Mouse (Mus musculus) lung, embryonic 15.5 days (tissue): ENCODE measurements around the gene Gnat1. TPM values are rescaled to one million over a fixed set of nuclear protein-coding genes. Genes with fewer than 3 reads are reported as not detected.

Experiments used
- ATAC-seq: fragments of 200-750 bp; cut with Nextera tagmentation; 2 replicates; pipeline ENCODE4 v1.8.0; 2017; ENCODE audit warnings: moderate number of reproducible peaks, borderline replicate concordance; ENCODE audit not compliant: low FRiP score, low TSS enrichment; ENCODE audit errors: extremely low read depth
- H3K27ac ChIP-seq: fragments of 300-500 bp; sonication (generic); 2 replicates; pipeline ENCODE4 v1.5.1; 2015; ENCODE audit warnings: moderate library complexity, mild to moderate bottlenecking, inconsistent platforms
- H3K27me3 ChIP-seq: fragments of 300-500 bp; sonication (generic); 2 replicates; pipeline ENCODE4 v1.6.1; 2015; ENCODE audit warnings: inconsistent platforms
- H3K36me3 ChIP-seq: fragments of 300-500 bp; sonication (generic); 2 replicates; pipeline ENCODE4 v1.6.1; 2015; ENCODE audit warnings: inconsistent platforms
- H3K4me1 ChIP-seq: fragments of 300-500 bp; sonication (generic); 2 replicates; pipeline ENCODE4 v1.6.1; 2015; ENCODE audit warnings: inconsistent platforms
- H3K4me2 ChIP-seq: fragments of 300-500 bp; sonication (generic); 2 replicates; pipeline ENCODE4 v1.6.1; 2015; ENCODE audit warnings: inconsistent platforms, mild to moderate bottlenecking, moderate library complexity
- H3K4me3 ChIP-seq: fragments of 300-500 bp; sonication (generic); 2 replicates; pipeline ENCODE4 v1.5.1; 2015; ENCODE audit warnings: mild to moderate bottlenecking, inconsistent platforms
- H3K9ac ChIP-seq: fragments of 300-500 bp; sonication (generic); 2 replicates; pipeline ENCODE4 v1.6.1; 2015; ENCODE audit warnings: inconsistent platforms
- H3K9me3 ChIP-seq: fragments of 300-500 bp; sonication (generic); 2 replicates; pipeline ENCODE4 v1.6.1; 2016; ENCODE audit warnings: inconsistent platforms
- WGBS: fragments of 180-500 bp; shearing (Covaris S2); methylation state at CpG from one replicate; pipeline ENCODE4 v1.1.7; 2015; 5-methylcytosine and 5-hydroxymethylcytosine counted together
- polyA plus RNA-seq: library from polyadenylated mRNA; unstranded; fragments of >200 nt; fragmentation: Nextera tagmentation; extraction: Ambion mirVana; gene quantifications from 2 replicates; pipeline ENCODE4 v1.2.1, GENCODE M21; 2015

The Gnat1 gene
- polyA plus RNA-seq, 1 experiment from 2014 or later, result 0.54 TPM

DNA sequence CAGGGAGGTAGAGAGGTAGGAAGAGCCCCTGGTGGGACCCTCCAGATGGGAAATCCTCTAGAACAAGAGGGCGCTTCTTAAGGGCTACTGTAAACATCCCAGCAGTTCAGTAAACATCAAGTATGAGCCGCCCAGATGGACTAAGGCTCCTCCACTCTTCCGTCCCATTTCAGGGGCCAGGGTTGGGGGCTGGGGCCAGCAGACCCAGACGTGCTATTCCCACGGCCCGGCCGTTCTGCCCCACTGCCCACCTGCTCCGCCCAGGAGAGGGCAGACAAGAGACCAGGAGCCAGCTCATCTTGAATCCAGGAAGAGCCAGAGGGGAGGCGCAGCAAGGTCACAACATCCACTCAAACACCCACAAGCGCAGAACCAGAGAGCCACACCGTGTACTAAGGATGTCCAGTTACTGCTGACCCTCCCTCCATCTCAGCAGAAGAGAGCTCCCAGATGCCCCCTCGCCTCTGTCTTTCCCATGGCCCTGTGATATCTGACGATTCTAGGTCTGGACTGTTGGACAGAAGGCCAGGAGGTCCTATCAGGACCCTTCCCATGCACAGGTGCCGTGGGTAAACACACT lies 19.2 kb upstream of the Gnat1 start:
- WGBS, result 11% methylated on average over 14 of the region's 14 CpGs
- H3K4me3 ChIP-seq, result no peak overlapping the region
- no peaks in the 10 kb centered on the region for H3K9me3 ChIP-seq
- H3K4me1 ChIP-seq, result peaks cover 93% of the 10 kb centered on the region
- H3K36me3 ChIP-seq, result no peaks in the 10 kb centered on the region; the same call in 1 of the 2 replicates
- ATAC-seq, result peak; percentile 35; the same call in 1 of the 2 replicates
- H3K9ac ChIP-seq, result peak overlapping the region; percentile 5; the same call in 1 of the 2 replicates
- no peaks in the 10 kb centered on the region for H3K27me3 ChIP-seq
- peak overlapping the region; percentile 31 for H3K4me2 ChIP-seq
- H3K27ac ChIP-seq, result peak overlapping the region; percentile 70

DNA sequence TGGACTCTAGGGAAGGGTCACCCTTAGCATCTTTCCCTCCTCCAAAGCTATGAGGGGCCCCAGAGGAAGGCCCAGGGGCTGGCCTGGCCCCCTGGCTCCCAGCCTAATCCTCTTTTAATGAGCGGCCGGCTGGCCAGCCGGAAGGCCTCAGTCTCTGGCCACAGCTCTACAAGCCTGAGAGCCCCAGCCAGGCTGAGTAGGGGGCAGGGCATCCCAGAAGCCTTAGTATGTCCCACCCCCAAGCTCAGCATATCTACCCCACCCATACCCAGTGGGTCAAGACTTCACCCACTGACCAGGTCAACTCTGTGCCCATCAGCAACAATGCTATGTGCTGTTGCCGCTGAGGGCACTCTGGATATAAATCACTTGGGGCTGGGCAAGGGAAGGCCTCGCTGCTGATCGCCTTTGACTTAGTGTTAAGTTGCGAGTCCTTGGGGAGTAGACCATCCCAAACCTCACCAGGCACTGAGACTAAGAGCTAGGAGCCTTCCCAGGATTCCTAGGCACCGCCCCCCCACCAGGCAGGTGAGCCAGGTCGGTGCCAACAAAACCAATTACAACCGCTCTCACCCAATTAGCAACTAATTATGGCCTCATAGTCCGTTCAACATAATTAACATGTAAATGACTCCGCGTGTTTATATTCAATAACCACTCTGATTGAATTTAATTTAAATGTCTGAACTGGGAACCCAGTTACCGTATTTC lies 18.5 kb upstream of the Gnat1 start:
- no peak overlapping the region for H3K9ac ChIP-seq

GRCm38 (mm10) chr9:107696845-107697610 lies 17.5 kb upstream of the Gnat1 start:
- Histone ChIP-seq H3K9me3 (no peaks in the 10 kb centered on the region), H3K36me3 (peaks cover 4% of the 10 kb centered on the region), H3K27ac (peak overlapping the region; percentile 70), H3K4me1 (peaks cover 83% of the 10 kb centered on the region), H3K4me3 (no peak overlapping the region), H3K9ac (no peak overlapping the region), H3K27me3 (no peaks in the 10 kb centered on the region), H3K4me2 (peak overlapping the region; percentile 16)
- no peak for ATAC-seq
- WGBS, result 51% methylated on average over 9 of the region's 9 CpGs

More for the DNA sequence above, 18.5 kb upstream of the Gnat1 start:
- peaks cover 92% of the 10 kb centered on the region for H3K4me1 ChIP-seq
- peak; percentile 33 for ATAC-seq
- 21% methylated on average over 14 of the region's 14 CpGs for WGBS
- no peaks in the 10 kb centered on the region; the same call in 1 of the 2 replicates for H3K36me3 ChIP-seq
- peak overlapping the region; percentile 31; the same call in 1 of the 2 replicates for H3K4me2 ChIP-seq
- H3K9me3 ChIP-seq, result no peaks in the 10 kb centered on the region
- H3K4me3 ChIP-seq, result no peak overlapping the region
- no peaks in the 10 kb centered on the region for H3K27me3 ChIP-seq
- peak overlapping the region; percentile 70 for H3K27ac ChIP-seq

DNA sequence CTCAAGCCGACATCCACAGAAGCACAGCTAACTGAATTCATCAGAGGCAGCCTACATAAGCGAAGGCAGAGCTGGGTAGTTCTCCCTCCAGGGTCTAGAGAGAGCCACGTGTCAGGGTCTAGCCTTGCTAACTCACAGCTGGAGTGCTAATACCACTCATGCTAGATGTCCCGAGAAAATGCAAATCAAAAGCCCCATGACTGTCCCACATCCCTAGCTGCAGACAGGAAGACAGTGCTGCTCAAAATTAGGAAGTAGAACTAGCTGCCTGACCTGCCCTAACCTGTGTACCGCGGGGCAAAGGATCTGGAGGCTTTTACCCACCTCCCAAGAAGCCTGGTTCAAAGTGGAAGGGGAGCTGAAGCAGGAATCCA lies 16.6 kb upstream of the Gnat1 start:
- Histone ChIP-seq H3K4me1 (peaks cover 75% of the 10 kb centered on the region), H3K27me3 (no peaks in the 10 kb centered on the region), H3K36me3 (peaks cover 14% of the 10 kb centered on the region), H3K9me3 (no peaks in the 10 kb centered on the region), H3K27ac (peak overlapping the region; percentile 70), H3K4me3 (no peak overlapping the region), H3K9ac (no peak overlapping the region), H3K4me2 (no peak overlapping the region)
- WGBS, result 43% methylated on average over 6 of the region's 6 CpGs
- ATAC-seq, result no peak

- Histone ChIP-seq H3K9me3 (no peaks in the 10 kb centered on the region), H3K27me3 (no peaks in the 10 kb centered on the region), H3K36me3 (peaks cover 19% of the 10 kb centered on the region), H3K9ac (no peak overlapping the region), H3K4me3 (no peak overlapping the region), H3K4me1 (peaks cover 69% of the 10 kb centered on the region), H3K4me2 (no peak overlapping the region), H3K27ac (peak overlapping the region; percentile 70; the same call in 1 of the 2 replicates)
- 75% methylated on average over 12 of the region's 12 CpGs for WGBS
- ATAC-seq, result no peak
Measured at GRCm38 (mm10) chr9:107695441-107696105, 16.1 kb upstream of the Gnat1 start.

DNA sequence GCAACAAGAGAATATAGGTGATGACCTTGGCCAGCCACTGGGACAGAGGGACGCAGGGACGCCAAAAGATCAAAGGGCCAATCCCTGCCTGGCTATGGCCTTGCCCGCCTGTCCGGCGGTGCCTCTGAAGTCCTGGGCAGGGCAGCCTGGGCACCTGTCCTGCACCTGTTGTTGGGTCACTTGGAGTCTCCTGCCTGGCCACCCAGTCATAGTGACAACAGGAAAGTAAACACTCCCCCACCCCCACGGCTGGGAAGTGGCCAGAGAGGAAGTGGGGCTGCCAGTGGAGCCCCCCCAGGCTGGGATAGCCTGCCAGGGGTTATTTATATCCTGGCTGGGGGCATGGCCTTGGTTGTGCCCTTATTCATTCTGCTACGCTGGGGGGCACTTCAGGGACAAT lies 15.1 kb upstream of the Gnat1 start:
- Histone ChIP-seq H3K4me1 (peaks cover 60% of the 10 kb centered on the region), H3K36me3 (peaks cover 22% of the 10 kb centered on the region), H3K9ac (no peak overlapping the region), H3K4me3 (no peak overlapping the region), H3K4me2 (no peak overlapping the region), H3K9me3 (no peaks in the 10 kb centered on the region), H3K27ac (no peak overlapping the region), H3K27me3 (no peaks in the 10 kb centered on the region)
- no peak for ATAC-seq
- 69% methylated on average over 7 of the region's 7 CpGs for WGBS

DNA sequence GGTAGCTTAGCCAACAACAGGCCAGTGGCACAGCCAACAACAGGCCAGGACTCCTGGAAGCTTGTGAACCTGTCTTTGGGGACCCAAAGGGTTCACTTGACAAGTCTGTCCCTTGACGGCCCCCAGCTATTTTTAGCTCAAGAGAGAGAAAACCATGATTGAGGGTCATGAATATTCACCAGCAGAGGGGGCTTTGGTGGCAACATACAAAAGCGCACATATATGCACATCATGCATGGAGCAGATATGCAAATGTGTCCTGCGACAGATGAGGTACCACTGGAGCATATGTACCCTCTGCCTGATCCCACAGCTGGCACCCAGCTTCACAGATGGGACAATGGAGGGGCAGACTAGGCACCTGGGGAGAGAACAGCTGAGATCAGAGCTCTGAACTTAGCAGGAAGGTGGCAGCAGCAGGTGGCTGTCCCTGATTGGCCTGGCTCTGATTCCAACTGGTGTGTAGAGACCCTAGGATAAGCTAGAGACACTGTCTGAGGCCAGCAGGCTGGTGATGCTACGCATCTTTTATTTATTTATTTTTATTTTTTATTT lies 14.0 kb upstream of the Gnat1 start:
- Histone ChIP-seq H3K4me2 (no peak overlapping the region), H3K27ac (no peak overlapping the region), H3K4me1 (peaks cover 49% of the 10 kb centered on the region), H3K27me3 (no peaks in the 10 kb centered on the region), H3K4me3 (no peak overlapping the region), H3K9ac (no peak overlapping the region), H3K9me3 (no peaks in the 10 kb centered on the region), H3K36me3 (peaks cover 32% of the 10 kb centered on the region)
- no peak for ATAC-seq
- WGBS, result 61% methylated on average over 4 of the region's 4 CpGs

DNA sequence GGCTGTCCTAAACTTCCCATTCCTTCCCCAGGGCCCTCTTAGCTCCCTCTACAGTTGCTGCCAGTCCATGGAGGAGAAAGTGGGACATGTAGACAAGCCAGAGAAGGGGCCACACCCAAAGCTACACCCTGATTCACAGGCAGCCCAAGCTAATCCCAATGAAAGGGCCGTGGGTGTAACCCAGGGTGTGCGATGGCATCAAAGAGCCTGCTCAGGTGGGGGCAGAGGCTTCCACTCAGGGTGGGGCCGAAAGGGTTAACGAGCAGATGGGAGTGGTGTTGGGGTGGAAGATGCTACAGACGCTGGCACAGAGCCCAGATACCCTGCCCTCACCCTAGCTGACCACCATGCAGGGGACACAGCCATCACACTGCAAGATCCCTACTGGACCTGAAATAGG lies 13.3 kb upstream of the Gnat1 start:
- ATAC-seq, result no peak
- Histone ChIP-seq H3K27ac (no peak overlapping the region), H3K9me3 (no peaks in the 10 kb centered on the region), H3K27me3 (no peaks in the 10 kb centered on the region), H3K4me1 (peaks cover 41% of the 10 kb centered on the region), H3K4me2 (no peak overlapping the region), H3K4me3 (no peak overlapping the region), H3K9ac (no peak overlapping the region), H3K36me3 (peaks cover 32% of the 10 kb centered on the region)
- 69% methylated on average over 5 of the region's 5 CpGs for WGBS

DNA sequence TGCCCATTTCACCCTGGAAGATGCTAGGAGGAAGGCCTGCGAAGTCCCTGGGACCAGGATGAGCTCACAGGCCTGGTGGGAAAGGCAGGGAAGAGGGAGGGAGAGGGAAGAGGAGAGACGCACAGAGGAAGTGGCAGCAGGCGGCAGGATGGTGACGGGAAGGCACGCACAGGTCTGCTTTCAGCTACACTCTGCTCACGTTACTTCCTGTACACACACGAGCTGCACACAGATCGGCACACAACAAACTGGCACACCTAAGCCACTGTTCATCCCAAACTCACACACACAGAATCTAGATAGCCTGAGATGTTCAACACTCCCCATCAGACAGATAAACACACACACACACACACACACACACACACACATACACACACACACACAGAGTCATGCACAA lies 10.9 kb upstream of the Gnat1 start:
- no peaks in the 10 kb centered on the region for H3K27me3 ChIP-seq
- peaks cover 25% of the 10 kb centered on the region for H3K4me1 ChIP-seq
- no peaks in the 10 kb centered on the region for H3K9me3 ChIP-seq
- H3K27ac ChIP-seq, result no peak overlapping the region
- no peak for ATAC-seq
- no peak overlapping the region for H3K4me3 ChIP-seq
- peaks cover 32% of the 10 kb centered on the region for H3K36me3 ChIP-seq
- H3K4me2 ChIP-seq, result no peak overlapping the region
- H3K9ac ChIP-seq, result no peak overlapping the region
- 61% methylated on average over 8 of the region's 8 CpGs for WGBS

DNA sequence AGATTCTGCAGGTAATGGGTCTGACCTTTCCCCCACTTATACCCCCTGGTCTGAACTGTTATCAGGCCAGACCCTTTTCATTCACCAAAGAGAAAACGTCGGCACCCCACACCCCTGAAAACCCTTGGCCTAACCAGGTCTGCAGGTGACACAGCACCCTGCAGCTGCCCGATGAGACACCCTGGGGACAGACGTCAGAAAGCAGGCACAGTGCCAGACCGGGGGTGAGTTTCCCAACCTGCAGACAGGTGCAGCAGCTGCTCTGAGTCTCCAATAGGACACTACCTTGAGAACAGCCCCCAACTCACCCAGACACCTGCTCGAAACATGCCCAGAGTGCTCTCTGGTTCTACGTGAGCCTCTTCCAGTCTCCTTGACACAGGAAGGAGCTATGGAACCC lies 9.4 kb upstream of the Gnat1 start:
- Histone ChIP-seq H3K27ac (no peak overlapping the region), H3K4me3 (no peak overlapping the region), H3K27me3 (no peaks in the 10 kb centered on the region), H3K9me3 (no peaks in the 10 kb centered on the region), H3K36me3 (peaks cover 38% of the 10 kb centered on the region), H3K4me1 (peaks cover 16% of the 10 kb centered on the region), H3K4me2 (no peak overlapping the region), H3K9ac (no peak overlapping the region)
- WGBS, result 66% methylated on average over 7 of the region's 7 CpGs
- ATAC-seq, result no peak

DNA sequence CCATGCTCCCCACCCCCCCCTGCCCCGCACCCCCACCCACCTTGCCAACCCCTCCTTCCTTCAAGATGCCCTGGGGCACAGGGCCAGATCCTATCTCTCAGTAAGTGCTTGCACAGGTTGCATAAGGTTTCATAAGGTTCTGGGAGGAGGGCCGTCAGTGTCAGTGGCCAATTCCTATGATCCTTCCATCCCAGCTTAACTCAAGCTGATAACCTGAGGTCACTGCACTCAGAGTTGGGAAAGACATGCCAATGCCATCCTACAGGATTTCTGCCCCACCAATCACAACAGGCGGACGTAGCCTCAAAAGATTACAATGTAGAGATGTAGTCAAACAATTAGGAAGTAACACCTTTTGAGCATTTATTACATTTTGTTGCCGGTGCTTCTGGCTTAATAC lies 8.9 kb upstream of the Gnat1 start:
- no peak overlapping the region for H3K4me3 ChIP-seq
- H3K27ac ChIP-seq, result no peak overlapping the region
- H3K36me3 ChIP-seq, result peaks cover 38% of the 10 kb centered on the region
- no peaks in the 10 kb centered on the region for H3K27me3 ChIP-seq
- no peak for ATAC-seq
- H3K9me3 ChIP-seq, result no peaks in the 10 kb centered on the region
- H3K9ac ChIP-seq, result no peak overlapping the region
- H3K4me2 ChIP-seq, result no peak overlapping the region
- peaks cover 12% of the 10 kb centered on the region for H3K4me1 ChIP-seq
- WGBS, result 77% methylated on average over 5 of the region's 5 CpGs
